18 mouse cellular contexts compared by ENCODE assay signal in genomic region chr15:97205776-97206175, GRCm38 (mm10). TPM values are rescaled to one million over a fixed set of nuclear protein-coding genes. Genes with fewer than 3 reads are reported as not detected.
"Had no signal": no experiment of that assay in that cellular context is flagged by ENCODE, and none has a peak within 500 bp of the region (broad histone marks: within the 10 kb centered on the region; RNA-seq: fewer than 3 reads in every experiment).

No protein-coding gene starts in this region.

- ATAC-seq: lung, postnatal 0 days; midbrain, embryonic 13.5 days; midbrain, embryonic 15.5 days had no signal

- H3K4me3 ChIP-seq: liver, embryonic 15.5 days; lung, embryonic 15.5 days; megakaryocyte, embryonic 14.5 days; midbrain, embryonic 13.5 days; midbrain, embryonic 15.5 days; neural tube, embryonic 12.5 days; stomach, embryonic 15.5 days had no signal

- H3K4me2 ChIP-seq: liver, embryonic 15.5 days; lung, embryonic 15.5 days; midbrain, embryonic 11.5 days; midbrain, embryonic 13.5 days; midbrain, embryonic 15.5 days; neural tube, embryonic 12.5 days; stomach, embryonic 15.5 days had no signal

- H3K4me1 ChIP-seq: liver, embryonic 15.5 days; lung, embryonic 15.5 days; megakaryocyte, embryonic 14.5 days; midbrain, embryonic 13.5 days; midbrain, embryonic 15.5 days; neural tube, embryonic 12.5 days; stomach, embryonic 15.5 days had no signal

- H3K9me3 ChIP-seq: liver, embryonic 15.5 days; lung, embryonic 15.5 days; midbrain, embryonic 13.5 days; midbrain, embryonic 15.5 days; neural tube, embryonic 12.5 days; stomach, embryonic 15.5 days had no signal

- H3K36me3 ChIP-seq: liver, embryonic 15.5 days; lung, embryonic 15.5 days; midbrain, embryonic 13.5 days; midbrain, embryonic 15.5 days; neural tube, embryonic 12.5 days; stomach, embryonic 15.5 days had no signal

- H3K9ac ChIP-seq: liver, embryonic 15.5 days; lung, embryonic 15.5 days; midbrain, embryonic 13.5 days; midbrain, embryonic 15.5 days; neural tube, embryonic 12.5 days; stomach, embryonic 15.5 days had no signal

- DNase-seq: lung, adult 2 months; lung, postnatal 14 days; lung, postnatal 36 days; right cerebral cortex, postnatal 14 days; thymus, adult 2 months; thymus, postnatal 25 days; thymus, postnatal 4 days had no signal

- H3K27me3 ChIP-seq: liver, embryonic 15.5 days; lung, embryonic 15.5 days; megakaryocyte, embryonic 14.5 days; midbrain, embryonic 13.5 days; midbrain, embryonic 15.5 days; neural tube, embryonic 12.5 days; stomach, embryonic 15.5 days had no signal

- H3K27ac ChIP-seq: liver, embryonic 15.5 days; lung, embryonic 15.5 days; macrophage; midbrain, embryonic 13.5 days; midbrain, embryonic 15.5 days; neural tube, embryonic 12.5 days; stomach, embryonic 15.5 days; stomach, postnatal 0 days had no signal

RNA-seq across cellular contexts. Expression of gene Amigo2, which starts 41.3 kb away (rescaled TPM):
- polyA plus RNA-seq: macrophage had no signal
